Mouse (Mus musculus) brain, embryonic 14.5 days (tissue): ENCODE results near the gene Mpzl3. TPM values are rescaled to one million over a fixed set of nuclear protein-coding genes. Genes with fewer than 3 reads are reported as not detected.
"Not testable (repeated sequence)": the region's sequence is repeated elsewhere in the genome, so short reads cannot be mapped to it uniquely, and the experiment has no call there.

Experiments used
- DNase-seq: peaks from one replicate; pipeline ENCODE4 v3.0.0-alpha.2; 2011; ENCODE audit warnings: low read depth
- CTCF ChIP-seq: fragments of 200-500 bp; IDR thresholded peaks from 2 replicates; pipeline ENCODE4 v1.5.1; 2012; ENCODE audit warnings: inconsistent platforms, mild to moderate bottlenecking, moderate library complexity, borderline replicate concordance; ENCODE audit not compliant: insufficient read depth, insufficient read length; ENCODE audit errors: extremely low read depth
- POLR2A ChIP-seq: fragments of 200-500 bp; IDR thresholded peaks from 2 replicates; pipeline ENCODE4 v1.6.1; 2012; ENCODE audit warnings: mild to moderate bottlenecking, inconsistent platforms, borderline replicate concordance; ENCODE audit not compliant: poor library complexity, insufficient read depth, insufficient read length, severe bottlenecking; ENCODE audit errors: extremely low read depth
- polyA plus RNA-seq: library from polyadenylated mRNA; depleted of rRNA; stranded (reverse); fragments of >200 nt; gene quantifications from 2 replicates; pipeline ENCODE4 v1.2.3, GENCODE M21; 2012

Gene Mpzl3
- polyA plus RNA-seq, 1 experiment = 1.7 TPM

DNA sequence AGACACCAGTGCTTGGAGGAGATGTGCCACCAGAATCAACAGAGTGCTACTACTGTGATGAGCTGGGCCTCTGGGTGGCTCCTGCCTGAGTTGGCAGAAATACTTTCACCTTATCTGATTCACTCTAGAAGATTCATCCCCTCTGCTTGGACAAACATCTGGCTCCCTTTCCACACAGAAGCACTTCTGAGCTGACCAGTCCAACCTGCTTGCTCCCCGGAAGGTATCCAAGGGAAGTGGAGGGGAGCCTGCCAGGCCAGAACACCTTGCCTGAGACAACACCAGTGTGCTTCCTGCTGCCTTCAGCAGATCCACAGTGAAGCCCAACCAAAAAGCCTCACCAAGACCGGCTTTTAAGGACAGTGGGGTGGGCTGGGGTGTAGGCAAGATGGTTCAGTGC is 30.8 kb upstream of the Mpzl3 start:
- TF ChIP-seq POLR2A (no peak), CTCF (no peak)
- DNase-seq = no peak

GRCm38 (mm10) chr9:45027376-45027775 is 27.6 kb upstream of the Mpzl3 start:
- TF ChIP-seq CTCF = no peak
- no peak for TF ChIP-seq POLR2A
- no peak for DNase-seq

GRCm38 (mm10) chr9:45030341-45030740 is 24.6 kb upstream of the Mpzl3 start:
- DNase-seq = no peak
- no peak for TF ChIP-seq POLR2A
- TF ChIP-seq CTCF = no peak

GRCm38 (mm10) chr9:45032261-45032660 is 22.7 kb upstream of the Mpzl3 start:
- no peak for TF ChIP-seq POLR2A
- no peak for TF ChIP-seq CTCF
- DNase-seq = no peak

DNA sequence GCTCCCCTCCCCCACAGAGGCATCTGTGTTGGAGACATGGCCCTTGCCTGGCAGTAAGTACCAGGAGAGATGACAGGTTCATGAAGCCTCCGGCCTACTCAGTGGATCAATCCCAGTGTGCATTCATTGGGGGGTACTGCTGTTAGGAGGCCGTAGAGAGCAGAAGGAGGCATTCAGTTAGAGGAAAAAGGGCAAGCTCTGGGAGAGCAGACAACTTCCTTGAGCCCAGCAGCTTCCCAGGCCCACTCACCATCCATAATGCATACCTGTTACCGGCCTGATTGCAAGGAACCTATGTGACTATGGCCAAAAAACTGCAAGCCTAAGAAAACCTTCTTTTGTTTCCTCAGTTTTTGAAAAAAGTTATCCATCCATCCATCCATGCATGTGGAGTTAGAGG is 20.5 kb upstream of the Mpzl3 start:
- TF ChIP-seq POLR2A (no peak), CTCF (no peak)
- DNase-seq = no peak

- DNase-seq = not testable (repeated sequence)
These were observed 17.2 kb upstream of the Mpzl3 start for GRCm38 (mm10) chr9:45037803-45038202.

- TF ChIP-seq CTCF = no peak
- no peak for TF ChIP-seq POLR2A
- no peak for DNase-seq
These were observed 15.5 kb upstream of the Mpzl3 start, which contains the start of gene Mpzl2 for GRCm38 (mm10) chr9:45039499-45039898. TSS of gene Mpzl2 (plus strand) at chr9:45039799.

- TF ChIP-seq POLR2A (no peak), CTCF (no peak)
- no peak for DNase-seq
These were observed 14.7 kb upstream of the Mpzl3 start for GRCm38 (mm10) chr9:45040066-45040845.

DNA sequence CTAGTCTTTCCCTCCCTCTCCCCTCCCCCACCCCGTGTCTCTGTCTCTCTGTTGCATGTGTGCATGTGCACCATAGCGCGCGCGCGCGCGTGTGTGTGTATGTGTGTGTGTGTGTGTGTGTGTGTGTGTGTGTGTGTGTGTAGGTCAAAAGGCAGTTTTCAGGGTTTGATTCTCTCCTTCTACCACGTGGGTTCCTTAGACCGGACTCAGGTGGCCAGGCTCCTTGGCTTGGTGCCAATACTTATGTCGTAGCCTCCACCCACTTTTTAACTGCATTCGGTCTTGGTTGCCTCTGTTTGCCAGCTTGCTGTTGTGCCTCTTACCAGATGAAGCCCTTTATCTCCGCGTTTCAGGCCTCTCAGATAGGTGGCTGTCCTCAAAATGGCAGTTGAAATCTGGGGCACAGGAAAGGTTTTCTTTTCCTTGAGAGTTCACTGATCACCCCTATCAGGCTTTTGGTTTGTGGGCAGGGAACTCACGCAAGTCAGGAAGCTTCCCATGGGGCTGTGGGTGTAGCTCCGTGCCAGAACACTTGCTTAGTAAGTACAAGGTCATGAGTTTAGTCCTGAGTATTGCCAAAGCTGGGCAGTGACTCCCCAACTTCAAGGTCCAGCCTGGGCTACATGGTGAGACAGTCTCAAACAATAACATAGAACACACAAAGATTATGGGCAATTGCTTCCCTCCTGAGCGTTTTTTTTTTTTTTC is 13.7 kb upstream of the Mpzl3 start:
- TF ChIP-seq CTCF (no peak), POLR2A (no peak)
- no peak for DNase-seq

GRCm38 (mm10) chr9:45042056-45042720 is 12.8 kb upstream of the Mpzl3 start:
- TF ChIP-seq CTCF (no peak), POLR2A (no peak)
- DNase-seq = no peak

DNA sequence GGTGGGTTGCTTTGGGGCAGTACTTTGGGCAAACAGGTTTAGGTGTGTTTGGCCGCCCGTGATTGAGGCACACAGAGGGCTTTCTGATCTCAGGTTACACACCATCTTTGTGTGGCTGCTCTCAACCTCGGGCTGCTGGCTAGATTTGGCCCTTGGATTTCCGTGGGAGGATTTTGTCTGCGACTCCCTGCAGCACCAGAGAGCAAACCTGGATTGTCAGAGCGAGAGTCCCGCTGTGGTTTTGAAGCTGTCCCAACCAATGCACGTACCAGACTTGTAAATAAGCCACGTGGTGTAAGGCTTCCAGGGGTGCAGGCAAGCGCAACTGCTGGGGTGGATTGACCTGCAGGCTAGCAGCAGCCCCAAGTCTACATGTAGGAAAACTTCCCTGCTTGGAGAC is 12.0 kb upstream of the Mpzl3 start:
- TF ChIP-seq CTCF (no peak), POLR2A (no peak)
- no peak for DNase-seq
